Mouse (Mus musculus) ES-Bruce4 (cell line): ENCODE measurements at regions not wholly inside any gene's neighbourhood (a gene's known extent, or its start where the extent isn't known, plus 50 kb on each side); places are given as distances from the start of the nearest gene placed in this dataset.

Experiments
- CTCF ChIP-seq: IDR thresholded peaks from one replicate; pipeline ENCODE4 v1.8.1; 2011; ENCODE audit warnings: low read depth, low read length
- EP300 ChIP-seq: IDR thresholded peaks from 2 replicates; pipeline ENCODE4 v1.6.1; 2011; ENCODE audit warnings: low read depth, low read length; ENCODE audit not compliant: insufficient read depth
- POLR2A ChIP-seq: IDR thresholded peaks from one replicate; pipeline ENCODE4 v1.8.1; 2011; ENCODE audit warnings: low read length; ENCODE audit not compliant: insufficient read depth

DNA sequence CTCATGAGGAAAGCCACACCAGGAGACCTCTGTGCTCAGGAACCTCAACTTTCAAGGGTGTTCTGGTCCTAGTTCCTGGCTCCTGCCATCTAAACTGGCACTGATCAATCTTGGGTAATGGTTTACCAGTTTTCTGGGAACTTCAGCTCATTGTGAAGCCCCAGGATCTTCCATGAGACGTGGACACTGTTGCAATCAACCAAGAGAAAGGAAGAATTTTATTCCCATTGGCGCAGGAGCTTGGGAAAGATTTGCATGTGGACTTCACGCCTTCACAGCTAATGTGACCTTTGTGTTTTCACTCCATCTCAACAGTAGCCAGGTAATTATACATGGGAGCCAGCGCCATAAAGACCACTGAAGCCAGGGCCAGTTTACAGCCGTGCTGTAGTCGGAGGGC, 217.8 kb upstream of the Fam19a5 start:
- TF ChIP-seq CTCF (no peak), POLR2A (no peak), EP300 (no peak)
